Mouse (Mus musculus) heart, adult 9 months (tissue): ENCODE measurements around the gene Arl5a.

Source experiments
- DNase-seq, 2 experiments: peaks; one replicate each; pipeline ENCODE4 v3.0.0; 2022; ENCODE audit warnings: low spot score in 2 of 2

Gene Arl5a

DNA sequence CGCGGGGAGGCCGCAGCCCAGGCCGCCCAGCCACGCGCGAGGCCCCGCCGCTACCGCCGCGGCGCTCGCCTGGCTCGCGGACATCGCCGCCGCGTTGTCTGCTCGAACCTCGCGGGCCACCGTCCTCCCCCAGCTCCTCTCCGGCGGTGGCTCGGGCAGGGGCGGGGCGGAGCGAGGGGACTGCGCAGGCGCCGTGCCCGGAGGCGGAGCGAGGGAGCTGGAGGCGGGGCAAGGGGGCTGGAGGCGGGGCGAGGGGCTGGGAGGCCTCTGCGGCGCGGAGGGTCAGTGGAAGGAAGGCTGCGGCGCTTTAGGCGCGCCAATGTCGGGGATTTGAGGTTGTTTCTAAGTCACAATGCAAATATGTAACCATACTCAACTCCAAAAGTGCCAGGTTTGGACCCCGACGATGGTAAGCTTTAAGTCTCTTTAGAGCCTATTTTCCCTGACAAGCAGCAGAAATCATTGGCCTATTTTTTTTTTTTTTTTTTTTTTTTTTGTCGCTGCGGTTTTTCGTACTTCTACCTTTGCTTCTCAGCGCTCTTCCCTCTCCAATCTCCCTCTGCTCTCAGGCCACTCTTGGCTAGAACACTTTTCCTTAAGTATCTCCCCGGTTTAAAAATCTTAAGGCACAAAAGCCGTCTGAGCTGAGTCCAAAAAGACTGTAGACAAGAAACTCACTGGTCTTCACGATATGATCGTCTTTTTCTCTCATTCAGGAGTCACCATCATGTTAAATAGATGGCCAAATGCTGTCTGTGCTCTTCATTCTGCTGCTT lies at the start of gene Arl5a:
Arl5a (minus strand) TSS at position 155 of the 776 bp plus-strand sequence.
- DNase-seq, result peak; percentile 90

DNA sequence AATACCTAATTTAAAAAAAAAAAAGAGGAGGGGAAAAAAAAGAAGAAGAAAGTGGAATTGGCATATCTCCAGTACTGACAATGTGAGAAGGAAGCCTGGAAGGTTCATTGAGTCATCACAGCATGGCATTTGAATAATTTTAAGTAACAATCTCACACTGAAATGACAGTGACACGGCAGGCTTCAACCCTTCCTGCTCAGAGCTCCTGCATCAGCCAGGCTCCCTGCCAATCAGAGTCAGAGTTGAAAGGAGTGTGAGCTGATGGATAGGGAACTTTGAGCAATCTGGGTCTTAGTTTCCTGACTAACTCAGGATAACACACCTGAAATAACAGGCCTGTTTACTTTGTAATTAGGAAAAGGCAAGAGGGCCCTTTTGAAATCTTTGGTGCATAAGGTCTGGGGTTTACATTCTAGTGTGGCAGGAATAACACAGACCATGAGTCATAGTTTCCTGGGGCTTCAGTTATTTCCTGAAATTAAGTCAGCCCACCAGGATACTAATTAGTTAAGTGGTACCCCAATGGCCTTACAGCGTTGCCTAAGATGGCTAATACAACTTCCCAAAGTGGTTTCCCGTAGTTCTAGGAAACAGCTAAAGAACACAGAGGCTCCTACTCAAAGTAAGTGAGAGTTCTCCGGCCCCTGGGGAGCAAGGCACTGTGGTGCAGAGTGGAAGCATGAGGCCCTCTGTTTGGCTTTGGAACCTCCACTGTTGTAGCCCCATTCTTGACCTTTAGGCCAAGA lies 47.0 kb upstream of the Arl5a start:
- no peak for DNase-seq

DNA sequence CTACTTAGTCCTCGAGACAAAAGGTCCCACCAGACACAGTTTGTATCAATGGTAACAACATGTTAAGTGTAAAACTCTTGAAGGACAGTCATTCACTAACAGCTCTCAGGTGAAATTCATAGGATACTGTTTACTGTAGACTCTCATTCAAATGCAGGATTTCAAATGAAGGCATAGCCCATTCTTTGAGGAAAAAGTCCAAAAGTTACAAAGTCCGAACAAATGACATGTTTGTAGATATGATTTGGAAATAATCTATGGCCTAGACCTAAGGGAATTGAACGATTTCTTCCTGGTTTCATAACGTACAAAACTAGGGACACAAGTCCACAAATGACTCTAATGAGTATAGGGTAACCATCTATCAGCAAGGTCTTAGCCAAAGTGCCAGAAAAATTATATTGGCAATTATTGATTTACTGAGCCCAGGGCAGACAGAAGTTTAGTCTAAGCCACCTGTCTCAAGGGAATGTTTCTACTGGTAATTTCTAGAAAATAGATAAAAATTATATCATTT lies 45.4 kb upstream of the Arl5a start:
- no peak for DNase-seq

DNA sequence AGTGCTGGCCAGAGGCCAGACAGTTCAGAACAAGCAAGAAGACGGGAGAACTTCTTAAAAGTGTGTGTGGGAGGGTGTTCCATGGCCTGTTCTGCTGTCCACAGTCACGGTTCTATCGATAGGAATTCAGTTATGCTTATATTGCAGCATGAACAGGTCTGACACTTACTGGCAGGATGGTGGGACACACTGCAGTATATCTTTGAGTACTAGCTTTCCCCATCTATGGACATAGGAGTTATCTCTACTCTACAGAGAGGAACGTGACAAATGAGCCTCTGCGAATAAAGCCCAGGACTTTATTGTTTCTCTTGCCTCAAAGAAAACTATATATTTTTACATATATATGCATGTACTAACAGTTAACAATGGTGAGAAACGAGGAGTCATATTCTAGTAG lies 42.9 kb upstream of the Arl5a start:
- no peak for DNase-seq

DNA sequence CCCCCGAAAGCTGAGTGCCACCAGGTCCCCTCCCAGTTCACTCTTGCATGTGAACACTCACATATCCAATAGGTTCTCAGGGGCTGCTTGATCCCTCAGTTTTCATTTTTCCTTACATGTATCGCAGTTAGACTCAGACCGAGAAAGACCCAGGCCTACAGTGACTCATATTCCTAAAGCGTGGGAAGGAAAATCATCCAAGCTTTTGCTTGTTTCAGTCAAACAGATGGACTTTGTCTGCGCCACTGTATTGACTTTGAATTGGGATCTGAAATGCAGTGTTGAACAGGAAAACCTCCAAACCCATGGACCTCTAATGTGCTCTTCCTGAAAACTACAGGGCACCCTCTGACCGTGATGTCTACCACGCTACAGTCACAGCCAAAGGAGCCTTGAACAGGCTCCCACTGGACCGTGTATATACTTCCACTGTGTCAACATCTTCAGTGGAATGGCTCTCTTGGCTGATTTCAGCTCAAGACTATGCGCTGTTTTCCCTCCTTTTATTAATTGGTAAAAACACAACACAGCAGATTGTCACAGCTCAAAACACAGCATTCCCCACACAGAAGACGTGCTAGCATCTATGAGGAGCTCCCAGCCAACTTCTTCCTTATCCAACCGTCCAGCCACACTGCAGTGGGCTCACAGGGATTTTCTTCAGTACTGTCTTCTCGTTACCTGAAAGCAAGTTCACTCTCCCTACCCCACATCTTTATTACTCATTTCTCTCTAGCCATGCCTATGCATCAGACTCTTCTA lies 36.7 kb upstream of the Arl5a start:
- no peak for DNase-seq

DNA sequence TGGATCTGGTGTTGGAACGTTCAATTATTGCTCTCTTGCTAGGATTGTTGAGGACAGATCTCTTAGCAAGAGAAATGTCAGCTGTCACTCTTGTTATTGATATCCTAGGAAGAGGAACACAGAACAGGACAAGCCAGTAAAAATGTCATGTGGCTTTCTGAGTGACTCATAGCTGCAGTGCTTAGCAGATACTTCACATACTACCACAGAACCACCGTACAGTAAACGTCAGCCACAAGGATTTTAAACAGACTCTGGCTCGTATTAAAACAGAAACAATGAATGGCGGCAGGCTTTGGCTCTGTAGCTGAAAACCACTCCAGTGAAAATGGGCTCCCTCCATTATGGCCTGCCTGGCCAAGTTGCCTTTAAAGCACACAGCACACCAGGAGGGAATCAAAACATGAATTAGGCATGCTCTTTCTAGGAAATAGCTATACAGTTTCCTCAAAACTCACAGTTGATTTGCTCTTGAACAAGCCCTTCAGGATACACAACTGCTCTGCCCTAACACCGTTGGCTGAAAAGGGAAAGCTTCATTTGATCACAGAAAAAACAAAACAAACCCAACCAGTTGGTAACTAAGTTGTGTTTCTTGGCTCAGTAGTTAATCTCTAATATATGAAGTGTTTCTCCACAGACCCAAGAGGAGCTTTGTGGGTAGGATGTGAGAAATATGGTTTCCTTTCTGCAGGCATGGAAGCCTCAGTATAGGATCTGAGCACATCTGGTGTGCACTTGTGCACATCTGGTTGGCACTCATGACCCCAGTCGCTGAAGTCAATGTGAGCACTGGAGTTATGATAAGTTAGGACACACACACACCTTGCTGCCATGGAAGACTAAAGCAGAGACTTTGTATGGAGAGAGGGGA lies 31.1 kb upstream of the Arl5a start:
- DNase-seq, result no peak

DNA sequence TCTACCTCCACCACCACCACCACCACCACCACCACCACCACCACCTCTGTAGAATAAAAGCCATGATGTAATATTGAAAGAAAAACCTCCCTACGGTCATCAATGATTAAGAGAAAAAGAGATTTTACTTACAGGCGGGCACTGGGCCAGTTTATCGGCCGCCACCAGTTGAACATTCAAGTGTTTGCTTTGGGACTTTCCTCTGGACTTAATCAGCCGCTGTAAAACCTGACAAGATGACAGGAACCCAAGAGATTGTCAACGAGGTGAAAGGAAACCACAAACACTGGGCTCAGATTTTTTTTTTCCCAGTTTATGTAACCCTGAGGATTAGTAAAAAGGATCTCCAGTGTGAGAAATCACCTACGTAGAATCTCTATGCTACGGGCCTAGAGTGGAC lies 25.1 kb upstream of the Arl5a start:
- DNase-seq, result no peak

DNA sequence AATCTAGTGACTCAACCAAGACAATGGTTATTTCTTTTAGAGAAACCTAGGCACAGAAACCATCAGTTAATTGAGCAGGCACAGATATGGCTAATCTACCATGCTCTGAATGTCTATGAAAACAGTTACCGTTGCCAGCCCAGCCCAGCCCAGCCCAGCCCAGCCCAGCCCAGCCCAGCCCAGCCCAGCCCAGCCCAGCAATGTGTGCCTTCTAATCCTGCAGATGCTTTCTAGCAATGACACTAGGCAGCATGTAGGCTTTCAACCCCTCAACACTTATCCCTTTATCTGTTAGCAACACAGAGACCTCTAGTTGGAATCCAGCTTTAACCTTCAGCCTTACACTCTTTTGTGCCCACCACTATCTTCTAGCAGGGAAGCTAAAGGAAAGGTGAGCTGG lies 24.2 kb upstream of the Arl5a start:
- DNase-seq, result no peak

DNA sequence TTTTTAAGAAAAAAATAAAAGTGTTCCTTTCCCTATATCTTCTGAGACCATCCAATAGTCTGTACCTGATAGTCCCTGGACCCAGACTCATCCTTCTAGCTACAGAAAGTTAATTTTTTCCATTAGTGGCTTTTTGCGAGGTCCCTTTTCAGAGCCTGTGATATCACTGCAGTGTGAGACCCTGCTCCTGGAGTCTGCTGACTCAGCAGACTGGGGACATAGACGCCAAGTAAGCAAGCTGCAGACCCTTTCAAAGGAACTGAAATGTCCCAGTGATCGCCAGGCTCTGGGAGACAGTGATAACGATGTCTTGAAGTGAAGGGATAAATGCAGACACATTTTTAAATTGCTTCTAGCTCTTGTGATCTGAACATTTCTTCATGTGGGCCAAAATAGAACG lies 21.9 kb upstream of the Arl5a start:
- DNase-seq, result no peak

DNA sequence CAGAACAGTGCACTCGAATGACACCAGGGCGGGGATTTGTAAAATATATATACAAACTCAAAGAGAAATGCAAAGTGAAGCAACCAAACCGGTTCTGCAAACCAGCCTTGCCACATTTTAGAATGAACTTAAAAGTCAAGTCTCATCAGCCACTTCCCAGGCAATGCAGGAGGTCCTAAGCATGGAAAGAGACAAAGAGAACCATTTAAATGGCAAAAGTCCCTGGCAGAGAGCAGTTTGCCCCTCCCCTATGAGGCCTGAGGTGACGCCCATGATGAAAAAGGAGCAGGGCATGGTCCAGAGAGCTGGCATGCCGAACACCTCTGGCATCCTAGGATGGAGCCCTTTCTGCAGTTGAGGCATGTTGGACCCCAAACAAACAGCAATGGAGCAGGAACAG lies 17.4 kb upstream of the Arl5a start:
- no peak for DNase-seq

DNA sequence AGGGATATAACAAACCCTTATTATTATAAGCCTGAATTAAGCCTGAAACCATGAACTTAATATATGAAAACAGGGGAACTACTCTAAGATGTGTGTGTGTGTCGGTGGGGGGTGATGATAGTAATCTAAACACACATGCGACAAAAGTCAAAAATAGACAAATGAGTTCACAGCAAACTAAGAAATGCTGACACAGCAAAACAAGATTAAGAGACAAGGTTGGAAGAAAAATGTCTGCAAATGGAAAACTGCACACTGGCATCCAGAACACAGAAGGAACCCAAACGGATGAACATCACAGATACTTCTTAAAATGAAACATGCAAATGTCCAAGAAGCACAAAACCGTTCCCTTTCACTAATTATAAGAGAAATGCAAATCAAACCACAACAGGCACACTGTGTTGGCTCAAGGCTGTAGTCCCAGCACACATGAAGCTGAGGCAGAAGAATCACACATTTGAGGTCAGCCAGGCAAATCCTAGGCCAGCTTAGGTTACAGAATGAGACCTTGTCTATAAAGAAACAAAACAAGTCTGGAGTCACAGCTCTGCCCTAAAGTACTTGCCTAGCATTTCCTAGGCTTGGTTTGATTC lies 15.8 kb upstream of the Arl5a start:
- DNase-seq, result no peak

DNA sequence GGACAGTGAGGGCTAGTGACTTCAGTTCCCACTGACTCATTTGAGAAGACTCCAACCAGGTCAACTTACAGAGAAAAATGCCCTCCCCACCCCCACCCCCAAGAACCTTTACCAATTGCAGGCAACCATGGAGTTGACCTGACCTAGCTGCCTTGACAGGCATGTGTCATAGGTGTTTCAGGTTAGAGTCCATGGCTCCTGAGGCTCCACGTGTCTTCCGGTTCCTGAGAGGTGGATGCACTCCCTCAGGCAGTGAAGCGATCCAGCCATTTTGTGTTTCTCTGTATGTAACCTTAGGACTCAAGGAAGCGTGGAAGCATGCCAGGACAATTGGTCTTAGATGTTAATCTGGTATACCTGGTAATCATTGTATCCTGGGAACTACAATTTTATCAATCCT lies 13.7 kb upstream of the Arl5a start:
- no peak for DNase-seq

DNA sequence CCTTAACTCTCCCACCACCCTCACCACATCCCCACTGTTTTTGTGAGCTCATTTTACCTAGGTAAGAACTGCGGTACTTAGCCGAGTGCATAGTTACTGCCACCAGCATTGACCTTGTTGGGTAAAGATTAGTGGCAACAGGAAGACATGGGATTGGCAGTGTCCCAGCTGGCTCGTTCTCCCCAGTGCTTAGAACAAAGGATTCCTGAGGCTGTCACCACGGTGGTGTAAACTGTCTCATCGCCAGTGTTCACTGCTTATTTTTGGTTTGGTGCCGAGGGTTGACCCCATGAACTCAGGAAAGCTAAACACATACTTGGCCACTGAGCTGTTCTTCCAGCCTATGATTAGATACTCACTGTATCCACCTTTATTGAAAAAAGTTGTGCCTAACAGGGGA lies 13.3 kb upstream of the Arl5a start:
- DNase-seq, result peak; percentile 81 to 84

DNA sequence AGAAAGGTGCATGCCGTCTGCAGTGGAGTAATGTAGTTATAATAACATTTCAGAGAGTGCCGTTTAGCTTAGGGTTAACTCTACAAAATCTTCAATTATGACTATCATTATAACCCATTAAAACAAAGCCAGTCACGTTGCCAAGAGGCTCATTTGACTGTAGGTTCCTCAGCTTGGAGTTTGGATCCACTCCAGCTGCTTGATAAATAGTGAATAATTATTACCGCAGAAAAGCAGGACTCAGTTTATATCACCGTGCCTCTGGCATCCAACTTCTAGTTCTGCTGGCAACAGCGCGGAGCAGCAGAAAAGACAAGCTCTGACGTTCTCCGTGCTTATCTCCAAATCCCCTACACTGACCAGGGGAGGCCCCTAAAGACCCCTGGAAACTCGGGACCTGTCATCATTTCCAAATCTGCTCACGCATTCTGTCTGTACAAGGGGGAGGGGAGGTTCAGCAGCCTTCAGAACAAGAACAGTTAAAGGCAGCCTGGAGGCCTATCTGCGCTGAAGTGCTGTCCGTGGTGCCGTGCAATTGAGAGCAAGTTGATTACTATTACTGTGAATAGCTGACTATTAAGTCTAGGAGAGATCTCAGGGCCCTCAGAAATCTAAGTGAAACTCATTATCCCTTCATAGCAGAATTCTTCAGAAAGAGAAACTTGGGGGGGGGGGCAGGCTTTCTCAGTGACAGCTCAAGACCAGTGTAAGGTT lies 11.4 kb upstream of the Arl5a start:
- no peak for DNase-seq

DNA sequence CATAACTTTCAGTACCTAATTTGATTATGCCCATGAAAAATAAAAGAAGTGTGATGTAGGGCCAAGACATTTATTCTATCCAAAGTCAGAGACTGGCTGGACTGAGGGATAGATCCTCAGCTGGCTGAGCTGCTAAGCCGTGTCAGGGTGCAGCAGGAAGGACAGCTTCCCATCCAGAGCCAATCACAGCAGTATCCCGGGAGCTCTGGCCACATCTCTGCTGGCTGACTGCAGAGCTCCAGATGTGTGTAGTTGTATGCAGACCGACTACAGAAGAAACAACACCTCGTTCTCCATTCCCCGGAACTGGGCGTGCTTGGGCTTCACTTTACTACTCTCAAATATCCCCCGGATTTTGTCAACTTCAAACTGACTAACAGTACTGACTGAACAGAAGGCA lies 8.7 kb upstream of the Arl5a start:
- peak; percentile 29 to 61 for DNase-seq

DNA sequence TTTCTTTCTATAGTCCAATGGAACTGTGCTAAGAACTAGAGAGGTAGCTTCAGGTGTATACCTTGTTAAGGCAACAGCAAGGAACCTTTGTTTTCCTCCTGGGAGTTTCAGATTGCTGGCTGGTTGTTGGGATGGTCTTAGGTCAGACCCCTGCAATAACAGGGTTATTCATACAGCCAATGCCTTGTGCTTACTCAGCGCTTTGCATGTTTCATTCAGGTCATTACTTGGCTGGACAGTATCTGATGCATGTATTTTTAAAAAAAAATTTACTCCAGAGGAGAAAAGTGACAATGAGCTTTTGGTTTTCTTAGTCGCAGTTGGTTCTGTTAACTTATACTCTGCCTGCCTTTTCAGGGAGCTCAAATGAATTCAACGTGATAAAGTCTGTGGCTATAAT lies 2.7 kb upstream of the Arl5a start:
- no peak for DNase-seq

DNA sequence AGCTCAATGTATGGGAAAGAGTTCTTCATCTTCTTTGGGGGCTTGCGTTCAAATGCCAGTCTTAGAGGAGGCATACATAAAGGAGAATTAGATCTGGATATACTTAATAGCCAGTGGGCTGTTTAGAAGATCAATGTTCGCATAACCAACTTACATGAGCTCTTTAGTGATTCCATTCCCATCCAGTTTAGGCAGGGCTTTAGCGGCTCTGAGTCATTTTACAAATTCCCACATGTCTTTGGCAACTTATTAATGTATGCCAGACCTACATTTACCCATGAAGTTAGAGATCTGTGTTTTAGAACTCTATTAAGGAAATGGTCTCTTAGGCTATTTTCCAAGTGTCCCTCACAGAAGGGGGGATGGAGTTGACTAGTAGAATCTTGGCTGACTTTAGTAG lies 1.3 kb upstream of the Arl5a start:
- DNase-seq, result no peak

DNA sequence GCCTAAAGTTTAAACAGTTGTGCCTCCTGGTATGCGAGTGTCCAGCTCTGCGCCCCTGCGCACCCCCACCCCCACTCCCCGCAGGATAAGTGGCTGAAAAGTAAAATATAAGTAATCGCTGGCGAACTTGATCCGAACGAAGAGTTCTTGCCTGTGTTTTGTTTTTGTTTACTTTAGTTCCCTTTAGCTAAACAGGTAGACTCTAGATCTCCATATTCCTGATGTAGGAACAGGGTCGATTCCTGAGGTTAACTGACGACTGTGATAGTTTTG lies 758 bp upstream of the Arl5a start:
- DNase-seq, result no peak

DNA sequence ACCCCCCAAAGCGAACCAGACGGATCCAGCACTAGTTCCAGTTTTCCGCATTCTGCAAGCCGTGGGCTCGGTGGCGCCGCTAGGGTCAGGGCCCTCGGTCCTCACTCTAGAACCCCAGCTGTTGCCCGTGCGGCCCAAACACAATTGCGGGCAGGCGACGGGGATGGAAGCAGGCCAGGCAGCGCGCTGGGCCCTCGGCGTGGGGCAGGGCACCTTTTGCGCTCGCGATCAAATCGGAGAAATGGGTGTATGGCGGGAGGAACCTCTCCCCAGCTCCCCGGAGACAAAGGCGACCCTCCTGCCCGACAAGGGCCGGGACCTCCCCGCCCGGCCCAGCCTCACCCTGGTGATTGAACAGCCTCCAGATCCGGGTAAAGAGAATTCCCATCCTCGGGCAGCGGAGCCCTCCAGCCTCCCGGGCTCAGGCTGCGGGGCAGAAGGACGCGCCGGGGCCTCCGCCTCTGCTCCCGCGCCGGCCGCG lies 413 bp downstream of the Arl5a start:
- no peak for DNase-seq

DNA sequence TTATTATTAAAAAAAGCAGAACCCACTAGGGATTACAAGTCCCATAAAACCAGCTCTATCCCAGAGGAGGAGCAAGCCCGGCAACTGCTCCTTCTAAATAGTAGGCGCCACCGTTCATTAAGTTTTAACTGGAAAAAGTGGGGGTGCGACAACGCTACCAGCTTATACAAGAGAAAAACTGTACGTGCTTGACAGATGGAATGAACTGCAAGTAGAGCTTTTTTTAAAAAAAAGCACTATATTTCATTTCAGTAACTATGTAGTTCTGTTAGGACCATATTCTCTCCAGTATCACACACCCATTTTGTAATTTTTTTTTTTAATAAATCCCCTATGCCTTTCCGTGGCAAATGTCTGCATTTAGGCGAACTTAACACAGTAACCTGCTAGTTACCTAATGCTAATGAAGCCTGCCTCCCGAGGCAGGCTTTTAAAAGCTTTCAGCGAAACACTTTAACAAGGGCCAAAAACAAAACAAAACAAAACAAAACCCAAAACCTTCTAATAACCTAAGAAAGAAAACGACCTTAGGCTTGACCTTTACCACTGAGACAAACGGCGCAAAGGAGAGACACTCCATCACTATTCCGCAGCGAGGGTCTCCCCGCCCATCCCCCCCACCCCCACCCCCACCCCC lies 972 bp downstream of the Arl5a start:
- no peak for DNase-seq
